Mouse (Mus musculus) neural tube, embryonic 13.5 days (tissue): Measurements from ENCODE around the gene Pik3r6. TPM values are rescaled to one million over a fixed set of nuclear protein-coding genes. Genes with fewer than 3 reads are reported as not detected.

ENCODE experiments used
- ATAC-seq: fragments of 200-750 bp; cut with Nextera tagmentation; 2 replicates; pipeline ENCODE4 v1.8.0; 2017; ENCODE audit warnings: low read depth, mild to moderate bottlenecking, moderate TSS enrichment, moderate library complexity
- H3K27ac ChIP-seq: fragments of 300-500 bp; sonication (generic); replicated peaks from 2 replicates; pipeline ENCODE4 v1.5.1; 2015; ENCODE audit warnings: moderate library complexity, mild to moderate bottlenecking, inconsistent platforms
- H3K27me3 ChIP-seq: fragments of 300-500 bp; sonication (generic); 2 replicates; pipeline ENCODE4 v1.6.1; 2015; ENCODE audit warnings: mild to moderate bottlenecking, inconsistent platforms
- H3K36me3 ChIP-seq: fragments of 300-500 bp; sonication (generic); 2 replicates; pipeline ENCODE4 v1.6.1; 2015; ENCODE audit warnings: mild to moderate bottlenecking, inconsistent platforms
- H3K4me1 ChIP-seq: fragments of 300-500 bp; sonication (generic); replicated peaks from 2 replicates; pipeline ENCODE4 v1.6.1; 2015; ENCODE audit warnings: inconsistent platforms
- H3K4me2 ChIP-seq: fragments of 300-500 bp; sonication (generic); 2 replicates; pipeline ENCODE4 v1.6.1; 2015; ENCODE audit warnings: inconsistent platforms, mild to moderate bottlenecking, moderate library complexity
- H3K4me3 ChIP-seq: fragments of 300-500 bp; sonication (generic); 2 replicates; pipeline ENCODE4 v1.5.1; 2015; ENCODE audit warnings: mild to moderate bottlenecking, inconsistent platforms
- H3K9ac ChIP-seq: fragments of 300-500 bp; sonication (generic); 2 replicates; pipeline ENCODE4 v1.6.1; 2015; ENCODE audit warnings: moderate library complexity, mild to moderate bottlenecking, inconsistent platforms
- H3K9me3 ChIP-seq: fragments of 300-500 bp; sonication (generic); 2 replicates; pipeline ENCODE4 v1.6.1; 2016; ENCODE audit warnings: inconsistent platforms
- WGBS: fragments of 180-500 bp; shearing (Covaris S2); methylation state at CpG from one replicate; pipeline ENCODE4 v1.1.7; 2015; 5-methylcytosine and 5-hydroxymethylcytosine counted together
- polyA plus RNA-seq: library from polyadenylated mRNA; unstranded; fragments of >200 nt; fragmentation: Nextera tagmentation; extraction: Ambion mirVana; gene quantifications from 2 replicates; pipeline ENCODE4 v1.2.1, GENCODE M21; 2015

Pik3r6 gene
- polyA plus RNA-seq, 1 experiment from 2014 or later, result 2.3 TPM

DNA sequence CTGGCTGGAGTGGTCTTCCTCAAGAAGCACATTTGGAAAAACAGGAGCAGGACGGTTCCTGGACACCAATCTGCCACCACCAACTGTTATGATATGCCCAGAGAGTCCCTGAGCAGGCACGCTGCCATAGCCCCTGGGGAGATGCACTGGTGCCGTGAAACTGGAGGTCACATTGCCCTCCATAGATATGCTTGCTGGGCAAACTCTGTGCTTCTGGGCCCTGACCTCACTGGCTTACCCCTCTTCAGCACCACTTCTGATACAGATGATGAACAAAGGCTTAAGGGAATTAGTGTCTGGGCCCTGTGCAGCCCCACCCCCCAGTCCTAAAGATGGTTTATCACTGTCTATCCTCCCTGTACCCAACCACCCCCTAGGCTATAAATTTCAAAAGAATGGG is 90.4 kb downstream of the Pik3r6 start:
- Histone ChIP-seq H3K36me3 (no peaks in the 10 kb centered on the region), H3K9me3 (no peaks in the 10 kb centered on the region), H3K4me3 (no peak overlapping the region), H3K9ac (no peak overlapping the region), H3K27me3 (no peaks in the 10 kb centered on the region), H3K27ac (no peak overlapping the region), H3K4me2 (no peak overlapping the region), H3K4me1 (0 out of 2 replicates have a peak, but pooled peaks cover 14% of the 10 kb centered on the region)
- no peak for ATAC-seq
- WGBS, result 48% methylated on average over 3 of the region's 3 CpGs

DNA sequence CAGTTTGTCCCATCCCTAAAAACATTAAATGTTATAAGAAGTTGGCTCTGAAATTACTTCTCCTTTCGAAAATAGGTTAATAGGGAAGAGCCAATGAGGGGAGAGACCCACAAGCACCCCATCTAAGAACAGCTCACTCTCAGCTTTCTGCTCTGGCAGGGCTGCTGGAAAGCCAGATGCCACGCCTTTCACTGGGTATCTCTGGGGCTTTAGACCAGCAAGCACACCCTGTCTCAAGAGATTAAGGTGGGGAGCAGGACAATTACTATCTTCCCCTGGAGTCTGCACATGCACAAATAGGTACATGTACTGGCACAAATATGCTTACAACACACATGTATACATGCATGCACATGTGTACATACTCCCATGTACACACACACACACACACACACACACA is 95.1 kb downstream of the Pik3r6 start:
- H3K4me1 ChIP-seq, result peaks cover 22% of the 10 kb centered on the region; the same call in 1 of the 2 replicates
- WGBS, result 84% methylated on average over 2 of the region's 2 CpGs
- ATAC-seq, result no peak

DNA sequence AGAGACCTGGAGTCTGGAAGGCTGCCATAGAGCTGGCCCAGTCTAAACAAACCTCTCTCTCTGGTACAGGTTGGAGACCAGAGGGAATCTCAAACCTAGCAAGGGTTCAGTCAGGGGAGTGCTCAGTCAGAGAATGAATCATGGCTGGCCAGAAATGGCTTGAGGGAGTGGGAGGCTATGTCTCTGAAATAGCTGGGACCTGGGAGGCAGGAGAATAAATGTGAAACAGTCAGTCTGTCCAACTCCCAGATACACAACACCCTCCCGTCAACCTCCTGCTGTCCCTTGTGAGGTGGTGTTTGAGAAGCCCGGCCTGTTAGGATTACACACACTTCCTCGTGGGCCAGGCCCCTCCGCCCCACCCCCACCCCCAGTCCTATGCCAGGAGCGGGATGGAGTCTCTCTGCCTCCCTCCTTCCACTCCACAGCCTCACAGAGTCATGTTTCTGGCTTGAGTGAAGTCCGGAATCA is 97.8 kb downstream of the Pik3r6 start:
- WGBS, result 53% methylated on average over 6 of the region's 6 CpGs
- H3K27ac ChIP-seq, result 0 out of 2 replicates have a peak overlapping the region, but pooled peaks have one; percentile 24
- no peak overlapping the region for H3K4me3 ChIP-seq
- H3K4me2 ChIP-seq, result no peak overlapping the region
- no peak for ATAC-seq
- H3K9ac ChIP-seq, result no peak overlapping the region
- H3K4me1 ChIP-seq, result peaks cover 17% of the 10 kb centered on the region; the same call in 1 of the 2 replicates
- no peaks in the 10 kb centered on the region for H3K36me3 ChIP-seq
- no peaks in the 10 kb centered on the region for H3K9me3 ChIP-seq
- H3K27me3 ChIP-seq, result no peaks in the 10 kb centered on the region

More for the DNA sequence above, 95.1 kb downstream of the Pik3r6 start:
- no peaks in the 10 kb centered on the region for H3K36me3 ChIP-seq
- no peak overlapping the region for H3K27ac ChIP-seq
- H3K4me2 ChIP-seq, result no peak overlapping the region
- no peaks in the 10 kb centered on the region for H3K9me3 ChIP-seq
- H3K9ac ChIP-seq, result no peak overlapping the region
- H3K4me3 ChIP-seq, result no peak overlapping the region
- no peaks in the 10 kb centered on the region for H3K27me3 ChIP-seq

DNA sequence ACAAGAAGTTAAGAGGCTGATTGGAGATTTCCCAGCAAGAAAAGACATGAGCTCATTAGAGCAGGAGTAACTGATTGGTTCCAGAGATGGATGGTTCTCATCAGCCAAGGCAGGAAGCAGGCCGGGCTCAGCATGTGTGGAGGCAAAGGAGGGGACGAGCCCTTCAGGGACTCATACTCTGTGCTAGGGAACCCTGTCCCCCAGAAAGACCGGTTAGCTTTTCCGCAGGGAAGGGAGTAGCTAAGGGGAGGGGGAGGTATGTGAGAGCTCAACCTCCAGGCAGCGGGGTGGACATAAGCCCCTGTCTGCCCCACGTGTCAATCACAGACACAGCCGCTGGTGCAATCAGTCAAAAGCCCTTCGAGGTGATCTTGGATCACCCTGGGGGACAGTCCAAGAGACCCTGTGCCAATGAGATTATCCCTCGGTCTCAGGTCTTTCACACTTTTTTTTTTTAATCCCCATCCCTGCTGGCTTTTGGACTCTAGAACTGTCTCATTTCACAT is 98.7 kb downstream of the Pik3r6 start:
- no peaks in the 10 kb centered on the region for H3K9me3 ChIP-seq
- 31% methylated on average over 9 of the region's 9 CpGs for WGBS
- H3K36me3 ChIP-seq, result no peaks in the 10 kb centered on the region
- H3K9ac ChIP-seq, result no peak overlapping the region
- peaks cover 17% of the 10 kb centered on the region; the same call in 1 of the 2 replicates for H3K4me1 ChIP-seq
- H3K27me3 ChIP-seq, result no peaks in the 10 kb centered on the region
- no peak overlapping the region for H3K4me2 ChIP-seq
- no peak overlapping the region for H3K4me3 ChIP-seq
- no peak for ATAC-seq
- H3K27ac ChIP-seq, result peak overlapping the region; percentile 38

Other genes with a start within 250 kb of the Pik3r6 start
- gene Ntn1, start 102.2 kb upstream of the Pik3r6 start, polyA plus RNA-seq, result 31.3 and 35.3 TPM in 2 replicates
- gene Pik3r5, start 70.9 kb upstream of the Pik3r6 start, polyA plus RNA-seq, result 1.3 and 1.6 TPM in 2 replicates
- gene Mfsd6l, start 53.2 kb downstream of the Pik3r6 start, polyA plus RNA-seq, result not detected in 2 replicates
- 0.20 and 0.32 TPM in 2 replicates for gene Ccdc42, start 84.0 kb downstream of the Pik3r6 start, polyA plus RNA-seq
- gene Myh10, start 188.5 kb downstream of the Pik3r6 start, polyA plus RNA-seq, result 76.5 and 94.0 TPM in 2 replicates